Mouse (Mus musculus): ENCODE data around the gene Ufc1. TPM values are rescaled to one million over a fixed set of nuclear protein-coding genes. Genes with fewer than 3 reads are reported as not detected.

Ufc1 gene
- total and polyA plus RNA-seq, 3 experiments, result 71.0 to 408 (median 101) TPM

- Histone ChIP-seq H3K4me1 (ENCODE audit: control insufficient read depth in 1 of 2, insufficient read depth in 2 of 2, low read length in 2 of 2) (peaks cover 2 to 21% of the 10 kb centered on the region in 2 experiments; a peak in 3 of 4 replicates), H3K27ac (ENCODE audit: control insufficient read depth, low read depth, low read length) (peak overlapping the region; percentile 78)
- DNase-seq (ENCODE audit: low read depth, low spot score), result no peak
Measured at GRCm38 (mm10) chr1:171247453-171247841, 47.4 kb downstream of the Ufc1 start.

DNA sequence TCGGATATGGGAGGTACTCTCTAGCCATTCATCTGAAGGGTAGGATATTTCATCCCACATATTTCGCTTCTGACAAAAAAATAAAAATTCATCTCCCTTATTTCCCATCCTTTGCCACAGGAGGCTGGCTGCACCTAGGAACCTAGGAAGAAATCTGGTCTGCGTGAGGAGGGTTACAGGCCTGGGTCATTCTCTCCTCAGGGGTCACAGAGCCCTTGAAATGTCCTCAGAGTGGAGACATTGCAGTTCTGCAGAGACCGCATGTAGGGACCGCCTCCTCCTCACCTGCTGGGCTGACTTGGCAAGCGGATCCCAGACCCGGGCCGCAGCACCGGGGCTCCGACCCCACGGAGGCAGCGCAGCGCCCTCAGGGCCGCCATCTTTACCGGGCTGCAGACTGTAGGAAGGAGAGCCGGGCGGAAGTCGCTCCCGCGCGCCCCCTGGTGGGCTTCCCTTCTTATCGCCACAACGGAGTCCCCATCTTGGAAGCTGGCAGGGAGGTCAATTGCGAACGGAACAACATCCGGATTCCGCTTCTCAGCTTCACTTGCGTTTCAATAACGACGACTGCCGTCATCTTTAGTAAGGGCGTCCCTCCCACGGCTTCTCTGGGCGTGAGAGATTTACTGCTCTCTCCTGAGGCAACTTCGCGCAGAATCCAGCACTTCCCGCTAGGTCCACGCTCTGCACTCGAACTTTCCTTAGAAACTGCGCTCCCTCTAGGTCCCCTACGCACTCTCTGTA lies 47.9 kb downstream of the Ufc1 start:
- Histone ChIP-seq H3K4me3 (ENCODE audit: control insufficient read depth in 1 of 2, insufficient read depth in 1 of 2, low read depth in 2 of 2, low read length in 2 of 2) (peak overlapping the region; percentile 77 to 88), H3K27ac (ENCODE audit: control insufficient read depth, low read depth, low read length) (peak overlapping the region; percentile 78), H3K4me1 (ENCODE audit: control insufficient read depth in 1 of 2, insufficient read depth in 2 of 2, low read length in 2 of 2) (peaks cover 2 to 21% of the 10 kb centered on the region in 2 experiments; a peak in 3 of 4 replicates), H3K9ac (ENCODE audit: control insufficient read depth, low read depth, low read length, poor library complexity, severe bottlenecking) (peak overlapping the region; percentile 86), H3K27me3 (ENCODE audit: control insufficient read depth in 1 of 2, insufficient read depth in 2 of 2, low read length in 2 of 2) (no peaks in the 10 kb centered on the region; a peak in 1 of 4 replicates), H3K36me3 (ENCODE audit: control insufficient read depth in 1 of 2, insufficient read depth in 2 of 2, low read length in 2 of 2) (peaks cover 0 to 12% of the 10 kb centered on the region in 2 experiments; a peak in 2 of 4 replicates), H3K9me3 (replicated peaks; ENCODE audit: insufficient read depth, low read length) (no peaks in the 10 kb centered on the region), H3K79me2 (ENCODE audit: control insufficient read depth, insufficient read depth, low read length, poor library complexity) (peaks cover 11% of the 10 kb centered on the region)
- DNase-seq (ENCODE audit: low read depth, low spot score), result peak; percentile 100
- no peak for TF ChIP-seq USF2 (IDR thresholded peaks at IDR 0.05; ENCODE audit: borderline replicate concordance in 1 of 2, insufficient read depth in 1 of 2, low read depth in 1 of 2, low read length in 2 of 2)
- peak; percentile 83 for TF ChIP-seq NELFE (IDR thresholded peaks at IDR 0.05; ENCODE audit: low read depth, low read length)
- peak; percentile 68; the same call in 1 of the 2 replicates for TF ChIP-seq MEF2A (IDR thresholded peaks at IDR 0.05; ENCODE audit: extremely low read depth, insufficient replicate concordance, low read depth, low read length, poor library complexity, severe bottlenecking)
- no peak for TF ChIP-seq CHD1 (IDR thresholded peaks at IDR 0.05; ENCODE audit: low read depth, low read length)
- TF ChIP-seq TCF12 (IDR thresholded peaks at IDR 0.05; ENCODE audit: low read depth, low read length), result peak; percentile 69
- peak in 1 of 2 experiments; percentile 66; a peak in 1 of 4 replicates for TF ChIP-seq EP300 (IDR thresholded peaks at IDR 0.05; ENCODE audit: low read depth in 1 of 2, low read length in 2 of 2)
- no peak for TF ChIP-seq MYB (IDR thresholded peaks at IDR 0.05; ENCODE audit: low read depth, low read length)
- peak; percentile 34; the same call in 1 of the 2 replicates for TF ChIP-seq MYC (IDR thresholded peaks at IDR 0.05; ENCODE audit: low read depth, low read length)
- TF ChIP-seq E2F4 (IDR thresholded peaks at IDR 0.05; ENCODE audit: borderline replicate concordance, low read depth, low read length), result peak; percentile 51; the same call in 1 of the 2 replicates
- TF ChIP-seq ETS1 (IDR thresholded peaks at IDR 0.05; ENCODE audit: low read depth, low read length), result peak; percentile 43; the same call in 1 of the 2 replicates
- TF ChIP-seq POLR2AphosphoS5 (IDR thresholded peaks at IDR 0.05; ENCODE audit: borderline replicate concordance, low read depth, low read length), result no peak
- TF ChIP-seq NRF1 (IDR thresholded peaks at IDR 0.05; ENCODE audit: insufficient read depth, low read depth, low read length, poor library complexity, severe bottlenecking), result peak; percentile 66
- TF ChIP-seq CTCF (IDR thresholded peaks at IDR 0.05 in 2 of 3, conservative IDR thresholded peaks at IDR 0.05 in 1 of 3; ENCODE audit: control insufficient read depth in 1 of 3, insufficient read depth in 1 of 3, low read depth in 2 of 3, low read length in 3 of 3, poor library complexity in 1 of 3, severe bottlenecking in 1 of 3), result peak; percentile 63 to 86 (median 78); a peak in 5 of 6 replicates
- TF ChIP-seq TAL1 (IDR thresholded peaks at IDR 0.05; ENCODE audit: low read length), result no peak
- TF ChIP-seq ZC3H11A (IDR thresholded peaks at IDR 0.05; ENCODE audit: low read depth, low read length), result no peak
- TF ChIP-seq SIN3A (IDR thresholded peaks at IDR 0.05; ENCODE audit: low read length), result peak; percentile 91
- TF ChIP-seq ELF1 (IDR thresholded peaks at IDR 0.05; ENCODE audit: low read depth, low read length), result peak; percentile 96
- peak; percentile 97 for TF ChIP-seq KAT2A (conservative IDR thresholded peaks at IDR 0.05; ENCODE audit: low read depth, low read length)
- TF ChIP-seq TBP (IDR thresholded peaks at IDR 0.05; ENCODE audit: low read depth, low read length), result peak; percentile 82
- TF ChIP-seq MAZ (IDR thresholded peaks at IDR 0.05; ENCODE audit: low read depth, low read length), result peak; percentile 96; the same call in 1 of the 2 replicates
- no peak for TF ChIP-seq ZKSCAN1 (IDR thresholded peaks at IDR 0.05; ENCODE audit: low read depth, low read length)
- TF ChIP-seq POLR2A (IDR thresholded peaks at IDR 0.05; ENCODE audit: control insufficient read depth in 1 of 2, insufficient read depth in 1 of 2, low read depth in 1 of 2, low read length in 2 of 2, poor library complexity in 1 of 2), result peak; percentile 93 to 99
- TF ChIP-seq ZNF384 (IDR thresholded peaks at IDR 0.05; ENCODE audit: low read depth, low read length), result no peak
- peak; percentile 75 for TF ChIP-seq GATA1 (IDR thresholded peaks at IDR 0.05; ENCODE audit: low read depth, low read length)
- no peak for TF ChIP-seq POLR2AphosphoS2 (IDR thresholded peaks at IDR 0.05; ENCODE audit: low read length)
- TF ChIP-seq HCFC1 (IDR thresholded peaks at IDR 0.05; ENCODE audit: low read depth, low read length), result peak; percentile 96
- TF ChIP-seq SMC3 (IDR thresholded peaks at IDR 0.05; ENCODE audit: low read depth, low read length), result peak; percentile 47; the same call in 1 of the 2 replicates
- peak; percentile 83 for TF ChIP-seq RCOR1 (IDR thresholded peaks at IDR 0.05; ENCODE audit: low read depth, low read length)

More at GRCm38 (mm10) chr1:171247453-171247841, 47.4 kb downstream of the Ufc1 start:
- peak overlapping the region; percentile 69 to 71 for H3K4me3 ChIP-seq (ENCODE audit: control insufficient read depth in 1 of 2, insufficient read depth in 1 of 2, low read depth in 2 of 2, low read length in 2 of 2)
- no peaks in the 10 kb centered on the region for H3K9me3 ChIP-seq (replicated peaks; ENCODE audit: insufficient read depth, low read length)
- peaks cover 11% of the 10 kb centered on the region for H3K79me2 ChIP-seq (ENCODE audit: control insufficient read depth, insufficient read depth, low read length, poor library complexity)
- TF ChIP-seq TBP (IDR thresholded peaks at IDR 0.05; ENCODE audit: low read depth, low read length), result no peak
- peak; percentile 15; the same call in 1 of the 2 replicates for TF ChIP-seq CHD1 (IDR thresholded peaks at IDR 0.05; ENCODE audit: low read depth, low read length)
- TF ChIP-seq GATA1 (IDR thresholded peaks at IDR 0.05; ENCODE audit: low read depth, low read length), result 0 out of 2 replicates have a peak, but pooled peaks have one; percentile 37
- H3K9ac ChIP-seq (ENCODE audit: control insufficient read depth, low read depth, low read length, poor library complexity, severe bottlenecking), result peak overlapping the region; percentile 72
- no peaks in the 10 kb centered on the region; a peak in 1 of 4 replicates for H3K27me3 ChIP-seq (ENCODE audit: control insufficient read depth in 1 of 2, insufficient read depth in 2 of 2, low read length in 2 of 2)
- peaks cover 0 to 12% of the 10 kb centered on the region in 2 experiments; a peak in 2 of 4 replicates for H3K36me3 ChIP-seq (ENCODE audit: control insufficient read depth in 1 of 2, insufficient read depth in 2 of 2, low read length in 2 of 2)

Data from MEL (cell line).